Mouse (Mus musculus) adipocyte (in vitro differentiated cells): ENCODE measurements around the gene Jak2.
A peak's percentile ranks its signal among the peaks of the same experiment; 100 is the strongest.

ENCODE experiments used
- DNase-seq: peaks from one replicate; pipeline ENCODE4 v3.0.0-alpha.2; 2016; ENCODE audit warnings: low spot score

Jak2 gene

GRCm38 (mm10) chr19:29300919-29301318, 49.3 kb downstream of the Jak2 start:
- no peak for DNase-seq

DNA sequence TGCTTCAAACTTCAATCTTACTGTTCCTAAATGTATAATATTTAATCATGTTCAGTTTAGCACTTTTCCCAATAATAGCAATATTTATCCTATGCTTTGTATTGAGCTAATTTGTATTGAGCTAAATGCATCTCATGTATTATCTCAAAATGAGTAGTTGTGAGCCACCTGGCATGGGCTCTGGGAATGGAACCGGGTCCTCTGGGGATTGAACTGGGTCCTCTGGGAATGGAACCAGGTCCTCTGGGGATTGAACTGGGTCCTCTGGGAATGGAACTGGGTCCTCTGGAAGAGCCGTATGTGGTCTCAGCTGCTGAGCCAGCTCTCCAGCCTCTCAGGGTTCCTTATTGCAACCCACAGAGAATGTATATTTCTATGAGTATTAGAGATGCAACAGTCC, 50.5 kb downstream of the Jak2 start:
- no peak for DNase-seq

GRCm38 (mm10) chr19:29308832-29309231, 57.2 kb downstream of the Jak2 start:
- no peak for DNase-seq

DNA sequence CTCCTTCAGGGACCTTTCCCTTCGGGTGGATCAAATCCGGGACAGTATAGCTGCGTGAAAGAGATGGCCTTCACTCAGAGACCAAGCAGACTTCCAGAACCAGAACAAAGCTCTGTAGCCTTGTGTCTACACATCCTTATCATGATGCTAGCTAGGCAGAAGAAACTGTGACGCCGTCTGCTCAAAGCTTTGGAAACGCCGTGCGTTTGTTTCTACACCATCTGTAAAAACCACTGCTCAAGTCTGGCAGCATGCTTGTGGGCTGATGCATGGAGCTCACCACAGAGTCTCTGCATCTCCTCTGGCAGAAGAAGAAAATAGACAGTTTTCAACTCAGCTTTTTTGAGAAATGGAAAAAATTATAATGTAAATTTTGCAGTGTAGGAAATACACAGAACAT, 60.2 kb downstream of the Jak2 start:
- no peak for DNase-seq

GRCm38 (mm10) chr19:29312661-29313060, 61.0 kb downstream of the Jak2 start:
- no peak for DNase-seq

DNA sequence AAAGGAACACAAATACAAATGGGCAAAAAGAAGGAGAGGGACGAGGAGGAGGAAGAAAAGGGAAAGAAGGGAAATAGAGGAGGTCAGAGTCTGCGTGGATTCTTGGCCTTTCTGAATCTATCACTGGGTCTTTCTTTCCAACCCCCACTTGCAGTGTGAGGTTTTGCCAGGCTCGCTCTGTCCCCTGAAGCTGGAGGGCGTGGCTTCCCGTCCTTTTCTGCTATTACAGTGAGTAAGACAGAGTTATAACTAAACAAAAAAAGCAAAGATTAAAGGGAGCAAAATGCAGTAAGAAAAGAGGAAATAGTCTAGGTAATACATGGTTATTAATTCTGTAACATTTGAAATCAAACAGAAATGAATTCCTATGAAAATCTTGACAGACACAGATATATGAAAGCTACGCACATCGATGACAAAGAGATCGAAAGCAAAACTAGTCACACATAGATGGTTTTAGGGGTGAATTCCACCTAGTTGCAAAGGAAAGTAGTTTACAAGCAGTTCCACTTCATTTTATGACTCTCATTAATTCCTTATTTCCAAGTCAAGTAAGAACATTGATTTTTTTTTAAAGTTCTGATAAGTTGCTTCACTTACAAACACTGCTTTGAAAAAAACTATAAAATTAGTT, 71.9 kb downstream of the Jak2 start:
- no peak for DNase-seq

GRCm38 (mm10) chr19:29325053-29325851, 73.6 kb downstream of the Jak2 start, which contains the start of gene Insl6:
Gene Insl6 (minus strand): TSS chr19:29325356.
- peak; percentile 64 for DNase-seq

GRCm38 (mm10) chr19:29325852-29326180, 74.2 kb downstream of the Jak2 start:
- DNase-seq = no peak

- no peak for DNase-seq
Observed at GRCm38 (mm10) chr19:29326396-29326795, 74.8 kb downstream of the Jak2 start.

- DNase-seq = no peak
Observed at GRCm38 (mm10) chr19:29326822-29327552, 75.4 kb downstream of the Jak2 start.

GRCm38 (mm10) chr19:29334068-29334745, 82.6 kb downstream of the Jak2 start, which contains the start of gene Rln1:
Gene Rln1 (minus strand): TSS chr19:29334670.
- DNase-seq = no peak

DNA sequence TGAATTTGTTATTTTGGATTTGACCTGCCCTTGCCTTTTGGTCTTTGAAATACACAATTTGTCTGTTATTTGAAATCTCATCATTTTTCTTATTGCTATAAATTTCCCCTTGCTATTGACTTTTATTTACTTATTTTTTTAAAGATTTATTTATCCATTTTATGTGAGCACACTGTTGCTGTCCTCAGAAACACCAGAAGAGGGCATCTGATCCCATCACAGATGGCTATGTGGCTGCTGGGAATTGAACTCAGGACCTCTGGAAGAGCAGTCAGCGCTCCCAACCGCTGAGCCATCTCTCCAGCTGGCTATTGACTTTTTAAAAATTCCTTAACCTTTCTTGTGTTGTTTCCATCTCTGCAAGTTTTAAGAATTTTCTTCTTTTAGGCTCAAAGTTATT, 85.0 kb downstream of the Jak2 start:
- DNase-seq = no peak

GRCm38 (mm10) chr19:29341029-29341428, 89.4 kb downstream of the Jak2 start:
- no peak for DNase-seq

GRCm38 (mm10) chr19:29342281-29342680, 90.7 kb downstream of the Jak2 start:
- no peak for DNase-seq

- no peak for DNase-seq
Observed at GRCm38 (mm10) chr19:29344868-29345267, 93.2 kb downstream of the Jak2 start.

- no peak for DNase-seq
Observed at GRCm38 (mm10) chr19:29345636-29346035, 94.0 kb downstream of the Jak2 start.

- DNase-seq = no peak
Observed at GRCm38 (mm10) chr19:29350991-29351390, 99.4 kb downstream of the Jak2 start.

- DNase-seq = peak; percentile 92
Observed at GRCm38 (mm10) chr19:29354895-29355877, 103.6 kb downstream of the Jak2 start.

DNA sequence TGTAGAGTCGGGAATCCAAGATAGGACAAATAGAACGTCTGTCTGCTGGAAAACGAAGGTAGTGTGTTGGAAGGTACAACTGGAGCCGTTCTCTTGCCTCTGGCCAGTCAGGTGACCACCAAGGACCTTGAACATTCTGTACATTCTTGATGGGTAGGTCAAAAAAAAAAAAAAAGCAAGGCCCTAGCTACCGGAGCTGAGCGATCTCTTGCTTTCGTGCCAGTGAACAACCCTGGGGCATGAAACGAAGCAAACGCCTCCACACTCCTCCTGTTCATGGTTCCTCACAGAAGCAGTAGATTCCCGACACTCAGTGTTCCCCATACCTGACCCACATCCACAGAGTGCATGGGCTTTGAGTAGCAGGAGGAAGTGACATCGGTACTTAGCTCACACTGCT, 104.7 kb downstream of the Jak2 start:
- no peak for DNase-seq

GRCm38 (mm10) chr19:29360251-29360650, 108.6 kb downstream of the Jak2 start:
- DNase-seq = no peak

GRCm38 (mm10) chr19:29361468-29362130, 110.0 kb downstream of the Jak2 start:
- peak; percentile 97 for DNase-seq
